Mouse (Mus musculus): ENCODE data around the gene Bax.

The Bax gene

GRCm38 (mm10) chr7:45456721-45457203 is 9.9 kb downstream of the Bax start:
- no peak for DNase-seq (ENCODE audit: low read depth)

DNA sequence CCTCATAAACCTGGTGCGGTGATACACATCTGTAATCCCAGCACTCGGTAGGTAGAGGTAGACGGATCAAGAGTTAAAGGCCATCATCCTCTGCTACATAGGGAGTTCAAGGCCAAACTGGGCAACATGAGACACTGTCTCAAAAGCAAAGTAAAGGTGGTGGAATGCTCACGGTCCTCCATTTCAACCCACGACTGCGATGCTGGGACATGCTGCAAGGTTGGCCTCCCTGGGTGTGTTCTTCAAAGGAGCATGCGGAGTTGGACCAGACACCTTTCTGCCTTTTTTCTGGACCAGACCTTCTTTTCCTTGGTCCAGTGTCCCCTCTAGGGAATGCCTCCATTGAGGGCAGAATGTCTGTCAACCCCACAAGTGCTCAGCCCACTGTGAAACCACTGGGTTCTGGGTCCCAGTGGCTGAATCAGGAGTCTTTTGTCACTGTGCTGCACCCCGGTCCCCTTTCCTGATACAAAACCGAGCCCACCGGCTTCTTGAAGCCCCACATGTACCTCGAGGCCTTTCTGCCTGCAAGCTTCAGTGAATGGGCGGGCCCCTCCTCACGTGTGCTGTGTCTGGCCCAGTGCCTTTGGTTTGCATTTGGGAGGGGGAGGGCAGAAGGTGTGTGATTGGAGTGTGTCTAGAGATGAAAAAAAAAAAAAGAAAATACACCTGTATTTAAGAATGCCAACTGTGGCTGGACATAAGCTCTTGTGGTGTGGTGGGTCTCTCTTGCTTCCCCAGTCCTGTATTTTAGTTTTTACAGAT is 10.6 kb downstream of the Bax start:
- no peak for DNase-seq (ENCODE audit: low read depth)

DNA sequence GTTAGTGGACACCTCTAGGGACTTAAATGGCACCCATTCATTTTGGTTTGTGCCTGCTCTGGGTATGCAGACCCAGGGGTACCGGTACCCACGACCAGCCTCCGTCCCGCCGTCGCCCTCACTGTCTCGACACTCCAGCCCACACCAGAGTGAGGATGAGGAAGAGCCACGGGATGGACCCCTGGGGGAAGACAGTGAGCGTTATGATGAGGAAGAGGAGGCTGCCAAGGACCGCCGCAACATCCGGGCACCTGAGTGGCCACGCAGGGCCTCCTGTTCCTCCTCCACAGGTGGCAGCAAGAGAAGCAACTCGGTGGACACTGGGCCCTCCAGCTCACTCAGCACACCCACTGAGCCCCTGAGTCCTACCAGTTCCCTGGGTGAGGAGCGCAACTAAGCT is 11.7 kb downstream of the Bax start:
- no peak for DNase-seq (ENCODE audit: low read depth)

DNA sequence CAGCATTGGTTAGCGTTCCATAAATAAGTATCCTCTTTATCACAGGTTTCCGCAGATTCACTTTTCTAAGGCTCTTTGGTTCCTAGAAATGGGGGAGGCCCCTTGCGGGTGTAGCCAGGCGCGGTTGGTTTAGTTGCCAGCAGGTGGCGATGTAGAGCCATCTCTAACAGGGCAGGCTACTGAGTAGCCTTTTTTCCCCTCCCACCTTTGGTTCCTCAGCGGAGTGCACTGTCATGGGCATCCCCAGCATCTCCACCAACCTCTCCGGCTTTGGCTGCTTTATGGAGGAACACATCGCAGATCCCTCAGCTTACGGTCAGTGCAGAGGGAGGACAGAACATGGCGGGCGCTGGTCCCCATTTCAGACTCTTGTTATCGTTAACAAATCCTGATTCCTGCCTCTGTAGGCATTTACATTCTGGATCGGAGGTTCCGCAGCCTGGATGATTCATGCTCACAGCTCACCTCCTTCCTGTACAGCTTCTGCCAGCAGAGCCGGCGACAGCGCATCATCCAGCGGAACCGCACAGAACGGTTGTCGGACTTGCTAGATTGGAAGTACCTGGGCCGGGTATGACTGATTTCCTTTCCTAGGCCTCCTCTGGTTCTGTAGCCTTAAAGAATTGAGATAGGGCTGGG is 15.2 kb downstream of the Bax start:
- peak; percentile 92 for DNase-seq (ENCODE audit: low read depth)

GRCm38 (mm10) chr7:45449974-45450373 is 16.7 kb downstream of the Bax start:
- no peak for DNase-seq (ENCODE audit: low read depth)

DNA sequence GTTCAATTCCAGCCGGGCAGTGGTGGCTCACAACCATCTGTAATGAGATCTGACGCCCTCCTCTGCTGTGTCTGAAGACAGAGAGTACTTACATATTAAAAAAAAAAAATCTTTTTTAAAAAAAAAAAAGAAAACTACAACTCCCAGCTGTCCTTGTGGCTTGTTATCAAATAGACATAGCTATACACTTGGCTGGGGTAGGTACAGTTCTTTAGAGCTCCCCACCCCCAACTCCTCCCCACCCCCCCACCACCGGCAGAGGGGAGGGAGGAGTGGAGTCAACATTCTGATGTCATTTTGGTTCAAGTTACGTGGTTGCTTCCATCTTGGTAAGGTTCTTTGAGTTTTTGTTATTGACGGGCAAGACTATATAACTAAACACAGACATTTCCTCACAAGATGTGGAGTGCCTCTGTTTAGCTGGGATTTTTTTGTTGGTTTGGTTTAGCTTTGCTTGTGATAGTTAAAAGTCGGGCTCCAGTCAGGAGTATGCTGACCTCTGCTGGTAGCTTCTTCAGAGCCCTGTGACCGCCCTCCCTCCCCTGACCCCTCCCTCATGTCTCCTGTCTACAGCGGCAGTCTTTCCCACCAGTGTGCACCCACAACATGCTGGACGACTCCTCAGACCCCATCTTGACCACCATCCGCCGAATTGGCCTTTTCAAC is 19.2 kb downstream of the Bax start:
- DNase-seq (ENCODE audit: low read depth), result peak; percentile 69

DNA sequence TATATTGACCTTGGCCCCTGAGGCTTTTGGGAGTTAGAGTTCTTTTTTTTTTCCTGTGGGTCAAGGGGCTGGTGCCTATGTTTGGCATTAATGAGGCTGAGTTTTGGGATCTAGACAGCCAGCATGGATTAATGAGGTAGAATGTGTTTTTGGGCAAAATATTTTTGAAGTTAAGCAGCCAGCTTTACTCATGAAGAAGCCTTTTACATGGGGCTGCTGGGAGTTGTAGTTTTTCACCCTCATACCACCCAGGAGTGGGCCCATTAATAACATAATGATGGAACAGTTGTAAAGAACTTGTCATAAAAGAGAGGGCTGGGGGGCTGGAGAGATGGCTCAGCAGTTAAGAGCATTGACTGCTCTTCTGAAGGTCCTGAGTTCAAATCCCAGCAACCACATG is 20.1 kb downstream of the Bax start:
- no peak for DNase-seq (ENCODE audit: low read depth)

- no peak for DNase-seq (ENCODE audit: low read depth)
Measured at GRCm38 (mm10) chr7:45443526-45444420, 22.9 kb downstream of the Bax start.

GRCm38 (mm10) chr7:45437521-45438276 is 29.0 kb downstream of the Bax start, which contains the start of gene Ruvbl2:
Gene Ruvbl2 (minus strand): TSS chr7:45438096.
- no peak for DNase-seq (ENCODE audit: low read depth)

DNA sequence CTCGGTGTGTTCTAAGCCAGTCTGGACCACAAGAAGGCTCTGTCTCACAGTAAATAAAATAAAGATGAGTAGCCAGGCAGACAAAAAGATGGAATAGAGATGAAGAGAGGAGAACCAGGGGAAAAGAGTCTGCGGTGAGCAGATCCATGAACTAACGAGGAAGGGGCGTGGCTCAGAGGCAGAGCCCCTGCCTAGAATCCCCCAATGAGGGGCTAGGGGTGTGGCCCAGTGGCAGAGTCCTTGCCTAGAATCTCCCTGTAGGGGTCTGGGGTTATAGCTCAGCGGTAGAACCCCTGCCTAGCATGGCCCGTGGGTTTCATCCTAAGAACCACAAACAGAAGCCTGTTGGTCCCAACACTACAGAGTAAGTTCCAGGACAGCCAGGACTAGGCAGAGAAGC is 29.7 kb downstream of the Bax start:
- DNase-seq (ENCODE audit: low read depth), result no peak

DNA sequence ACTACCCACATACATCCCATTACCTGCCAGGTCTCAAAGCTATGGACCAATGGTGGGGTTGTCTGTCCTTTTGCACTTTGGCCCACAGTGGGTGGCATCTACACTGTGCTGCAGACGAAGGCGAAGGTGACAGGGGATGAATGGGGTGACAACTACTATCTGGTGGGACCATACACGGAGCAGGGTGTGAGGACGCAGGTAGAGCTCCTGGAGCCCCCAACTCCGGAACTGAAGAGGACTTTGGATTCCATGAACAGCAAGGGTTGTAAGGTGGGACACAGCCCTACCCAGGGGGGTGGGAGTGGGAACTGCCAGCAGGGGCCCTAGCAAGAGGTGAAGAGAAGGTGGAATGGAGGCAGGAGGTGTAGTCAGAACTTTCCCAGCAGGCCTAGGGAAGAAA is 30.3 kb downstream of the Bax start:
- no peak for DNase-seq (ENCODE audit: low read depth)

GRCm38 (mm10) chr7:45435038-45435437 is 31.7 kb downstream of the Bax start:
- no peak for DNase-seq (ENCODE audit: low read depth)

DNA sequence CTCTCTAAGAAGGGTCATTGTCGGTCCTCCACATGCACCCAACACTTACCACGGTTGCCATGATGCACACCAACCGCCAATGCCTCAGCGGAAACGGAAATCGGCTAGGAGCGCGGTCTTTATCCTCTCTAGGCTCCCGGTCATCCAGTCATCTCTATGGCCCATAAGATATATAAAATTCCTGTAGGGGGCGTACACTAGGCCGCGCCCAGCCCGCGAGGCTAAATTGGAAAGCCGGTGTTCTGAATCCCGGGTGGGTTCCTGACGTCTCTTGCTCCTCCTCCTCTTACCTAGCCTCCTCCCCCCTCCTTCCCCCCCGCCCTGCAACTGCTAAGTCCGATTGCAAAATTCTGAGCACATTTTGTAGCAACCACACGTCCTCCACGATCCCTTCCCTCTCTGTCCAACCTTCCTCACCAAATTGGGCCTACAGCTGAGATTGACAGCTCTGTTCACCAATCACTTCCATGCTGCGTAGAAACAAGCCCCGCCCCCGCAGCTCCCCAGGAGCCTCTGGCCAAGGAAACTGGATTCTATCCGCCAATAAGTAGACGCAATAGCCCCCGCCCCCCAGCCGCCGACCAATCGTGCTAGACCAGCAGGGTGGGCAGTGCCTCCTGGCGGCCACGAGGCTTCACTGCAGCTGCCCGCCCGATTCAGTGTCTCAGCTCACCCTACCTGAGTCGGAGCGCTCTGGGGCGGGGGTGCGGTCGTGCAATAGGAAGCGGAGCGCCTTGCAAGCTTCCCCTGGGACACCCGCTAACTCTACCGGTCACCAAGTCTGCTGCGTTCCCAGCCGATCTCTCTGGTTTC is 32.3 kb downstream of the Bax start, which contains the start of gene Gys1:
Gene Gys1, plus strand, starts transcription at position 642 of the 813 bp plus-strand sequence.
- DNase-seq (ENCODE audit: low read depth), result peak; percentile 100

GRCm38 (mm10) chr7:45433835-45434202 is 32.9 kb downstream of the Bax start:
- DNase-seq (ENCODE audit: low read depth), result no peak

- DNase-seq (ENCODE audit: low read depth), result no peak
Measured at GRCm38 (mm10) chr7:45426556-45426955, 40.1 kb downstream of the Bax start.

DNA sequence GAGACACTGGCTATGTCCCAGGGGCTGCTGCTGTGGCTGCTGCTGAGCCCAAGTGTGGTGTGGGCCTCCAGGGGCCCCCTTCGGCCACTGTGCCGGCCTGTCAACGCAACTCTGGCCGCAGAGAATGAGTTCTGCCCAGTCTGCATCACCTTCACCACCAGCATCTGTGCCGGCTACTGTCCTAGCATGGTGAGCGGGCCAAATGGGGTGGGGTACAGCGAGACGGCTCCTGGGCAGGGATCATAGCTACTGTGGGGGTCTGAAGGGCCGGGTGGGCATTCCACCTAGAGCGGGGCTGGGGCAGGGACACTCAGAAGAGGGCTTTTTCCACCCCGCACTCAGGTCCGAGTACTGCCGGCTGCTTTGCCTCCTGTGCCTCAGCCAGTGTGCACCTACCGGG is 45.5 kb downstream of the Bax start:
- no peak for DNase-seq (ENCODE audit: low read depth)

DNA sequence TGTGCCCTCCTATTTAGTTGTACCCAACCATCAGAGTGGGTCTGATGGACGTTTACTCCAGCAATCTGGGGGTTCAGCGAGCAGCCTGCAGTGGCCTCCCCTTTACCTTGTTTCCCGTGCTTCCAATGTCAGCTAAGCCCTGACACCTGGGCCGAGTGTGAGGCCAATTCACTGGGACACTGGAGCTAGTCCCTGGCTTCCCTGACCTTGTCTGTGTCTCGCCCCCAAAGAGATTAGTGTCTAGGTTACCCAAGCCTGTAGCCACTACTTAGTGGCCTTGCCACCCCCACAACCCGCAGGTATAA is 46.1 kb downstream of the Bax start, which contains the start of gene Lhb:
Gene Lhb, plus strand, starts transcription at position 206 of the 305 bp plus-strand sequence.
- no peak for DNase-seq (ENCODE audit: low read depth)

DNA sequence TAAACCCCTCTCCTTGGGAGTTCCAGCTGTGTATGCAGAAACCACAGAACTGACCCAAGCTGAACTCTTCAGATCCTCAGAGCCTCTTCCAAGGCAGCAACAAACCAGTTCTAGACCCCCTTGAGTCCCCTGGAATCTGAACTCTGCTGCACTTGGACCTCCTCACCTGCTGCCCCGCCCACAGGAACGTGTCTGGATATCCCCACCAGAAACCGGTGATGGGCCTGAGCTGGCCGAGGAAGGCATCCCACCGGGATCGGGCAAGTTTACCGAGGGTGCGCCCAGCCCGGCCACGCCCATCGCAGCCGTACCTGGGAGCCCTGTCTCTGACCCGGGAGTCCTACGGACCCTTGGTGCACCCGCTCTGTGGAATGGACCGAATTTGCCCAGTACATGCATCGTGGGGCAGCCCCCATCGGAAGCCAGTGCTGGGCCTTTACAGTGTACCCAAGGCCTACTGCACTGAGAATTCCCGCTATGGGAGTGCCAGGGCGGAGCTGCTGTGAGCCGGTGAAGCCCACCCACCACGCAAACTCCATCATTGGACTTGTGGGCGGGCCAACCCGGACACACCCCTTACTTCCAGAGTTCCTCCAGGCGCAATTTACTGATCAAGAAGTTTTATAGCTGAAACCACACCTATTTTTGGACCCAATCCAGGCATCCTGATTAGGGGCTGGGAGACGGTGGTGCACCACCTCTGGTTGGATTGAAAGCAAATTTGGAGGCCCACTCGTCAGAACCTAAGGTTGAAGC is 46.7 kb downstream of the Bax start:
- no peak for DNase-seq (ENCODE audit: low read depth)

- no peak for DNase-seq (ENCODE audit: low read depth)
Measured at GRCm38 (mm10) chr7:45417962-45418492, 48.7 kb downstream of the Bax start.
